22 mouse cellular contexts compared by ENCODE assay signal in genomic region chr16:32889881-32890280, GRCm38 (mm10). TPM values are rescaled to one million over a fixed set of nuclear protein-coding genes. Genes with fewer than 3 reads are reported as not detected.
A peak's percentile ranks its signal among the peaks of the same experiment; 100 is the strongest.
DNase-seq lines count a peak whose midpoint lies in the region; ATAC-seq and TF ChIP-seq lines count a peak whose summit lies in the region.
"Had no signal": no experiment of that assay in that cellular context is flagged by ENCODE, and none has a peak within 500 bp of the region (broad histone marks: within the 10 kb centered on the region; RNA-seq: fewer than 3 reads in every experiment).

No protein-coding gene starts in this region.

- no peaks in the 10 kb centered on the region for H3K27me3 ChIP-seq in kidney, adult 2 months (replicated peaks; ENCODE audit: control insufficient read depth, insufficient read depth, low read length)
- no peaks in the 10 kb centered on the region for H3K27me3 ChIP-seq in kidney, embryonic 15.5 days
- H3K27me3 ChIP-seq: embryonic facial prominence, embryonic 13.5 days; embryonic facial prominence, embryonic 15.5 days; forebrain, embryonic 12.5 days had no signal

- no peak overlapping the region for H3K4me3 ChIP-seq in kidney, adult 2 months (ENCODE audit: insufficient read depth, low read depth, low read length)
- no peak overlapping the region for H3K4me3 ChIP-seq in kidney, embryonic 15.5 days (replicated peaks)
- H3K4me3 ChIP-seq: embryonic facial prominence, embryonic 13.5 days; embryonic facial prominence, embryonic 15.5 days; erythroblast, embryonic 14.5 days; forebrain, embryonic 10.5 days; forebrain, embryonic 12.5 days had no signal

- 35% methylated on average over 2 of the region's 2 CpGs for WGBS in kidney, adult 2 months
- WGBS in kidney, embryonic 15.5 days, result 50% methylated on average over 2 of the region's 2 CpGs

- TF ChIP-seq POLR2A in kidney, adult 2 months (IDR thresholded peaks at IDR 0.05; ENCODE audit: low read depth, low read length), result no peak

- no peak overlapping the region for H3K27ac ChIP-seq in kidney, adult 2 months (ENCODE audit: insufficient read depth, low read depth, low read length)
- no peak overlapping the region for H3K27ac ChIP-seq in kidney, embryonic 15.5 days
- H3K27ac ChIP-seq: embryonic facial prominence, embryonic 13.5 days; embryonic facial prominence, embryonic 15.5 days; forebrain, embryonic 10.5 days; forebrain, embryonic 12.5 days had no signal

- TF ChIP-seq CTCF in kidney, adult 2 months (conservative IDR thresholded peaks at IDR 0.05; ENCODE audit: insufficient read depth, insufficient read length, low read depth, low read length), result no peak

- no peak overlapping the region for H3K4me2 ChIP-seq in kidney, embryonic 15.5 days
- H3K4me2 ChIP-seq: embryonic facial prominence, embryonic 13.5 days; embryonic facial prominence, embryonic 15.5 days; forebrain, embryonic 12.5 days had no signal

- H3K4me1 ChIP-seq in kidney, adult 2 months (ENCODE audit: control insufficient read depth, insufficient read depth, low read length), result peaks cover 5% of the 10 kb centered on the region; the same call in 1 of the 2 replicates
- H3K4me1 ChIP-seq in kidney, embryonic 15.5 days, result no peaks in the 10 kb centered on the region
- H3K4me1 ChIP-seq: embryonic facial prominence, embryonic 13.5 days; embryonic facial prominence, embryonic 15.5 days; forebrain, embryonic 10.5 days; forebrain, embryonic 12.5 days had no signal

- no peak for ATAC-seq in kidney, embryonic 15.5 days (replicated peaks; ENCODE audit: low FRiP score)
- ATAC-seq: forebrain, embryonic 14.5 days had no signal

- no peak overlapping the region for H3K9ac ChIP-seq in kidney, embryonic 15.5 days
- H3K9ac ChIP-seq: embryonic facial prominence, embryonic 13.5 days; embryonic facial prominence, embryonic 15.5 days; forebrain, embryonic 12.5 days had no signal

- peaks cover 4% of the 10 kb centered on the region; the same call in 1 of the 2 replicates for H3K36me3 ChIP-seq in kidney, adult 2 months (ENCODE audit: control insufficient read depth, insufficient read depth, low read length)
- peaks cover 77% of the 10 kb centered on the region for H3K36me3 ChIP-seq in kidney, embryonic 15.5 days

- H3K9me3 ChIP-seq in kidney, embryonic 15.5 days (replicated peaks), result no peaks in the 10 kb centered on the region
- H3K9me3 ChIP-seq: embryonic facial prominence, embryonic 13.5 days; embryonic facial prominence, embryonic 15.5 days; forebrain, embryonic 10.5 days; forebrain, embryonic 12.5 days had no signal

- DNase-seq in kidney, adult 2 months, result peak; percentile 61
- DNase-seq in kidney, postnatal 10 days, result peak; percentile 22
- no peak for DNase-seq in kidney, postnatal 4 days
- DNase-seq in kidney, postnatal 25 days, result peak; percentile 37 to 50
- no peak for DNase-seq in kidney, adult 18-20 months
- DNase-seq: adrenal gland, adult 2 months; adrenal gland, postnatal 10 days; adrenal gland, postnatal 25 days; cerebellum, adult 11 months; cerebellum, adult 18-20 months; cerebellum, adult 8-10 months; cerebellum, adult 9-11 months; cerebellum, postnatal 14 days; cerebellum, postnatal 36 days; embryo, embryonic 11 days had no signal

RNA-seq across cellular contexts. Expression of gene Rubcn, which starts 12.3 kb away (rescaled TPM):
- 36.9 and 38.9 TPM in 2 replicates for polyA plus RNA-seq in kidney, adult 2 months (2012; rRNA removed)
- 17.8 and 21.9 TPM in 2 replicates for polyA plus RNA-seq in kidney, embryonic 15.5 days (2015; fragmentation: Nextera tagmentation; extraction: Ambion mirVana)

RNA-seq across cellular contexts. Expression of gene Fyttd1, which starts 12.6 kb away (rescaled TPM):
- polyA plus RNA-seq in kidney, adult 2 months (2012; rRNA removed), result 6.2 and 9.0 TPM in 2 replicates
- polyA plus RNA-seq in kidney, embryonic 15.5 days (2015; fragmentation: Nextera tagmentation; extraction: Ambion mirVana), result 98.7 and 113 TPM in 2 replicates

RNA-seq across cellular contexts. Expression of gene Lrch3, which starts 24.0 kb away (rescaled TPM):
- polyA plus RNA-seq in kidney, adult 2 months (2012; rRNA removed), result 20.6 and 21.0 TPM in 2 replicates
- polyA plus RNA-seq in kidney, embryonic 15.5 days (2015; fragmentation: Nextera tagmentation; extraction: Ambion mirVana), result 23.6 and 25.9 TPM in 2 replicates

Comparison
In these comparisons a context has a peak if more than half of its experiments do, and no peak if none do; other contexts are left out.
1. DNase-seq: peak in kidney, adult 2 months (single experiment), kidney, postnatal 10 days (single experiment) and kidney, postnatal 25 days (2 of 2); none in kidney, postnatal 4 days (0 of 2) and kidney, adult 18-20 months (single experiment).